Mouse (Mus musculus) megakaryocyte, adult 5-6 weeks (primary cell): ENCODE data around the gene Olfr1234. TPM values are rescaled to one million over a fixed set of nuclear protein-coding genes. Genes with fewer than 3 reads are reported as not detected.

Source experiments
- ATAC-seq: 2 replicates; pipeline ENCODE4 v1.8.0; 2016; ENCODE audit warnings: mild to moderate bottlenecking, inconsistent platforms; ENCODE audit not compliant: poor library complexity, severe bottlenecking
- total RNA-seq, 2 experiments: library from RNA; stranded (forward) in 1 of 2; stranded (reverse) in 1 of 2; fragments of 153-499, 151-499 nt in 1 of 2; fragments of 221-1000, 200-1000 nt in 1 of 2; gene quantifications; 2 replicates each; pipeline versions ENCODE4 v1.2.3 to v1.2.4; 2015 to 2017

The Olfr1234 gene
- not detected in 2 replicates for total RNA-seq (2015)
- not detected in 2 replicates for total RNA-seq (2017)

GRCm38 (mm10) chr2:89364765-89365164 is at the start of gene Olfr1234:
TSS of gene Olfr1234 (minus strand) at chr2:89364865.
- ATAC-seq: no peak

DNA sequence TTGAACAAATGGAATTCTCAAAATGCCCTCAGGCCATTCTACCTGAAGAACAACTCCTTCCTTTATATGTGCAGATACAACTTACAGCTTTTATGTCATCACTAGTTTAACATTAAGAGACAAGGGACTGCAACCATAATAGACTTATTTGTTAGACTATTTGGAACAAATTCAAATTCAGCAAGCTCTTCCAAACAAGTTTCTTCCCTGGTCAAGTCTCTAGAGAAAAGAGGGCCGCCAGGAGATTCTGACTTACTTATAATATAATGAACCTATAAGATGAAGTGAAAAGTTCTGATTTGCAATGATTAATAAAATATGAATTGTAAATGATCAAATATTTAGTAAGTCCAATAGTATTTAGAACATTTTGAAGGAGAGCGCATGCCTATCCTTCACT is 44.9 kb upstream of the Olfr1234 start, which contains the start of gene Olfr1238:
Gene Olfr1238 (minus strand): TSS at position 101 of the 400 bp plus-strand sequence.
- ATAC-seq: no peak

GRCm38 (mm10) chr2:89400882-89401281 is 36.2 kb upstream of the Olfr1234 start:
- ATAC-seq: no peak

GRCm38 (mm10) chr2:89342298-89342697 is 22.4 kb downstream of the Olfr1234 start, which contains the start of gene Olfr1233:
TSS of gene Olfr1233 (minus strand) at chr2:89342398.
- ATAC-seq: no peak

DNA sequence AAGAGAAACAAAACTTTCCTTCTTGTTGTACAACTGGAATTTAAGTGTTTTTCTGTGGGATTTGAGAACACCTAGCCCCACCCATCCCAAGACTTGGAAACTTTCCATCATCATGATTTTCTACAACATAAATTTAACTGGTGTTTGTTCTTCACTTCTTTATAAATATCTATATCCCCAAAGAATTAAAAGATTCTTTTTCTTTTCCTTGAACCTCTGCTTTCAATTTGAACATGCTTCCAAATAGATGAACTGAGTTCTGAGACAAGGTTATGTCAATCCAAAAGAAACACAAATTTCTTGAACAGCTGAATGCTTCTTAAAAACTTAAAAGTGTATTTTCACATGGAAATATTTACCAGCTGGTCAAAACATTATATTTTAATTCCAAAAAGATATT is 35.1 kb downstream of the Olfr1234 start, which contains the start of gene Olfr1232:
Gene Olfr1232 (minus strand): TSS at position 101 of the 400 bp plus-strand sequence.
- ATAC-seq: no peak

Other genes starting within 250 kb of the Olfr1234 start
- not detected in 2 replicates for gene Olfr1221, start 247.6 kb downstream of the Olfr1234 start, total RNA-seq (2015)
- gene Olfr1221, start 247.6 kb downstream of the Olfr1234 start, total RNA-seq (2017): not detected in 2 replicates
- gene Olfr1222, start 231.8 kb downstream of the Olfr1234 start, total RNA-seq (2015): not detected in 2 replicates
- not detected in 2 replicates for gene Olfr1222, start 231.8 kb downstream of the Olfr1234 start, total RNA-seq (2017)
- not detected in 2 replicates for gene Olfr1223, start 213.3 kb downstream of the Olfr1234 start, total RNA-seq (2015)
- not detected in 2 replicates for gene Olfr1223, start 213.3 kb downstream of the Olfr1234 start, total RNA-seq (2017)
- not detected in 2 replicates for gene Olfr1224-ps1, start 200.8 kb downstream of the Olfr1234 start, total RNA-seq (2015)
- not detected in 2 replicates for gene Olfr1224-ps1, start 200.8 kb downstream of the Olfr1234 start, total RNA-seq (2017)
- gene Olfr1225, start 190.2 kb downstream of the Olfr1234 start, total RNA-seq (2015): not detected in 2 replicates
- not detected in 2 replicates for gene Olfr1225, start 190.2 kb downstream of the Olfr1234 start, total RNA-seq (2017)
- gene Olfr1226, start 164.8 kb downstream of the Olfr1234 start, total RNA-seq (2015): not detected in 2 replicates
- gene Olfr1226, start 164.8 kb downstream of the Olfr1234 start, total RNA-seq (2017): not detected in 2 replicates
- not detected in 2 replicates for gene Olfr1228, start 110.8 kb downstream of the Olfr1234 start, total RNA-seq (2015)
- gene Olfr1228, start 110.8 kb downstream of the Olfr1234 start, total RNA-seq (2017): not detected in 2 replicates
- not detected in 2 replicates for gene Olfr1229, start 76.9 kb downstream of the Olfr1234 start, total RNA-seq (2015)
- not detected in 2 replicates for gene Olfr1229, start 76.9 kb downstream of the Olfr1234 start, total RNA-seq (2017)
- not detected in 2 replicates for gene Olfr1230, start 67.6 kb downstream of the Olfr1234 start, total RNA-seq (2015)
- gene Olfr1230, start 67.6 kb downstream of the Olfr1234 start, total RNA-seq (2017): not detected in 2 replicates
- not detected in 2 replicates for gene Olfr1231, start 57.8 kb downstream of the Olfr1234 start, total RNA-seq (2015)
- gene Olfr1231, start 57.8 kb downstream of the Olfr1234 start, total RNA-seq (2017): not detected in 2 replicates
- gene Olfr1232, start 35.2 kb downstream of the Olfr1234 start, total RNA-seq (2015): not detected in 2 replicates
- gene Olfr1232, start 35.2 kb downstream of the Olfr1234 start, total RNA-seq (2017): not detected in 2 replicates
- gene Olfr1233, start 22.5 kb downstream of the Olfr1234 start, total RNA-seq (2015): not detected in 2 replicates
- not detected in 2 replicates for gene Olfr1233, start 22.5 kb downstream of the Olfr1234 start, total RNA-seq (2017)
- not detected in 2 replicates for gene Olfr1238, start 44.8 kb upstream of the Olfr1234 start, total RNA-seq (2015)
- 0.04 TPM in 1 of 2 replicates, not detected in the other for gene Olfr1238, start 44.8 kb upstream of the Olfr1234 start, total RNA-seq (2017)
- not detected in 2 replicates for gene Olfr1239, start 55.5 kb upstream of the Olfr1234 start, total RNA-seq (2015)
- gene Olfr1239, start 55.5 kb upstream of the Olfr1234 start, total RNA-seq (2017): not detected in 2 replicates
- gene Olfr1240, start 78.1 kb upstream of the Olfr1234 start, total RNA-seq (2015): not detected in 2 replicates
- not detected in 2 replicates for gene Olfr1240, start 78.1 kb upstream of the Olfr1234 start, total RNA-seq (2017)
- not detected in 2 replicates for gene Olfr1241, start 122.3 kb upstream of the Olfr1234 start, total RNA-seq (2015)
- not detected in 2 replicates for gene Olfr1241, start 122.3 kb upstream of the Olfr1234 start, total RNA-seq (2017)
- not detected in 2 replicates for gene Olfr1242, start 133.5 kb upstream of the Olfr1234 start, total RNA-seq (2015)
- not detected in 2 replicates for gene Olfr1242, start 133.5 kb upstream of the Olfr1234 start, total RNA-seq (2017)
- not detected in 2 replicates for gene Olfr1243, start 166.6 kb upstream of the Olfr1234 start, total RNA-seq (2015)
- gene Olfr1243, start 166.6 kb upstream of the Olfr1234 start, total RNA-seq (2017): not detected in 2 replicates
- not detected in 2 replicates for gene Olfr1245, start 213.6 kb upstream of the Olfr1234 start, total RNA-seq (2015)
- not detected in 2 replicates for gene Olfr1245, start 213.6 kb upstream of the Olfr1234 start, total RNA-seq (2017)
- gene Olfr1246, start 228.3 kb upstream of the Olfr1234 start, total RNA-seq (2015): not detected in 2 replicates
- not detected in 2 replicates for gene Olfr1246, start 228.3 kb upstream of the Olfr1234 start, total RNA-seq (2017)
- not detected in 2 replicates for gene Olfr1247, start 249.3 kb upstream of the Olfr1234 start, total RNA-seq (2015)
- not detected in 2 replicates for gene Olfr1247, start 249.3 kb upstream of the Olfr1234 start, total RNA-seq (2017)